Mouse (Mus musculus): ENCODE measurements around the gene Fastk.

Fastk gene

GRCm38 (mm10) chr5:24392724-24393123 is 52.4 kb downstream of the Fastk start:
- in situ Hi-C loops (cut with MseI, MboI): no loop called here

DNA sequence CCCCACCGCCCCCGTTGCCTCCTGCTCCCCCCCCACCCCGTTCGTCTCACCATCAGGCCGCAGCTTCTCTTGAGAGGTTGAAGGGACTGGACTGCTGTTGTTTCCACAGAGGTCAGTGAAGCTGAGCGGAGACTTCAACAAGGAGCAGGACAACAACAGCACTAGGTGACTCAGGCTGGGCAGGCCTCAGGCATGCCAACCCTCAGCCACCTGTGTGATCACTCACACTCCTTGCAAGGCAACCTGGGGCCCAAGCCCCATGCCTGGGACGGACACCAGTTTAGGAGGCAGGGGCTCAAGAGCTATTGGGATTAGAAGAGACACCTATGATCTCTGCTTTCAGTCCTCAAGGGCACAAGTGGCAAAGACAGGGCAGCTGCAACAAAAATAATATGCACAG is 53.2 kb downstream of the Fastk start, which contains the start of gene Atg9b:
TSS of gene Atg9b (minus strand) at position 280 of the 400 bp plus-strand sequence.
- in situ Hi-C loops (cut with MseI, MboI): no loop called here

DNA sequence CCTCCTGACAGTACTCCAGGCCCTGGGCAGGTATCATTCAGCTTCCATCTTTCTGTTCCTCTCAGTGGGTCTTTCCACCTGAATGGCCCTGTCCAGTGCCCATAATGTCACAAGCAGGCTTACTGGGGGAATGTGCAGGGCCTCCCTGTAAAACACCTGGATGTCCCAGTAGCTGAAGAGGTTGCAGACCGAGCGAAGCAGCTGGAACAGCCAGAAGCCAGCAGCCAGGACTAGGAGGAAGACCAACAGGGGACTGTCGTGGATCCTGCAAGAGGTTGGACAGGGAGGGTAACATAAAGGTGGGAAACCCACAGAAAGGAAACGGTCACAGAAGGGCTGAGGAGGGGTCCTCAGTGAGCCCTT is 55.4 kb downstream of the Fastk start:
- in situ Hi-C loops (cut with MseI, MboI): no loop called here

GRCm38 (mm10) chr5:24389011-24389657 is 56.0 kb downstream of the Fastk start:
- in situ Hi-C loops (cut with MseI, MboI): no loop called here

Data from mouse trophoblast stem cell (cell line).